ENCODE assay signal across 28 mouse cellular contexts in the genomic region with DNA sequence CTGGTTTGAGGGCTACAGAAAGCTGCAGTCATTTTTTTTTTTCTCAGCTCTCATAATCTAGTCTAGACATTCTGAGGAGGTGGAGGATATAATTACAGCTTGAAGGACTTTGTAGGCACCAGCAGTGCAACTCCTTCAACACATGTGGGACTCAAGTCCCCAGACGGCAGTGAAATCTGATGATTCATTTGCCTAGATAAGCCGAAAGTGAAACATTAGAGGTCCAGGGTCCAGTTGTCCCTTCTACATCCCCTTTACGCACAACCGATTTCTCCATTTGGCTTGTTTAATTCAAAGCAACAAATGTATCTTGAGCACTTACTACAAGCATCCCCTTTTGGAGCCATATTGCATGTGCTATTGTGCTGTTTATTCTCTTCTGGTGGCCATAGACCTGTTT.
"Had no signal": no experiment of that assay in that cellular context is flagged by ENCODE, and none has a peak within 500 bp of the region (broad histone marks: within the 10 kb centered on the region; RNA-seq: fewer than 3 reads in every experiment).

No protein-coding gene starts in this region.

- H3K9ac ChIP-seq: embryonic facial prominence, embryonic 12.5 days; embryonic facial prominence, embryonic 13.5 days; embryonic facial prominence, embryonic 15.5 days; forebrain, embryonic 12.5 days; forebrain, embryonic 13.5 days; forebrain, embryonic 15.5 days; forebrain, postnatal 0 days had no signal

- H3K4me1 ChIP-seq: embryonic facial prominence, embryonic 10.5 days; embryonic facial prominence, embryonic 12.5 days; embryonic facial prominence, embryonic 13.5 days; embryonic facial prominence, embryonic 15.5 days; forebrain, embryonic 10.5 days; forebrain, embryonic 12.5 days; forebrain, embryonic 13.5 days; forebrain, embryonic 15.5 days had no signal

- H3K27me3 ChIP-seq: embryonic facial prominence, embryonic 12.5 days; embryonic facial prominence, embryonic 13.5 days; embryonic facial prominence, embryonic 15.5 days; forebrain, embryonic 12.5 days; forebrain, embryonic 13.5 days; forebrain, embryonic 15.5 days had no signal

- H3K27ac ChIP-seq: embryonic facial prominence, embryonic 10.5 days; embryonic facial prominence, embryonic 12.5 days; embryonic facial prominence, embryonic 13.5 days; embryonic facial prominence, embryonic 15.5 days; forebrain, embryonic 10.5 days; forebrain, embryonic 12.5 days; forebrain, embryonic 13.5 days; forebrain, embryonic 15.5 days; gastrocnemius, adult 2 months; heart, adult 2 months had no signal

- DNase-seq: cerebellum, adult 2 months; cerebellum, adult 8-10 months; cerebellum, adult 9-10 months; cerebellum, adult 9-11 months; cerebellum, postnatal 10 days; cerebellum, postnatal 14 days; cerebellum, postnatal 25 days; cerebellum, postnatal 36 days; embryo, embryonic 11 days; forebrain, postnatal 0 days; gastrocnemius, adult 2 months; gastrocnemius, postnatal 10 days; gastrocnemius, postnatal 14 days; gastrocnemius, postnatal 25 days; gastrocnemius, postnatal 36 days; heart, adult 18-20 months; heart, adult 2 months had no signal

- H3K9me3 ChIP-seq: embryonic facial prominence, embryonic 10.5 days; embryonic facial prominence, embryonic 12.5 days; embryonic facial prominence, embryonic 13.5 days; embryonic facial prominence, embryonic 15.5 days; forebrain, embryonic 10.5 days; forebrain, embryonic 12.5 days; forebrain, embryonic 13.5 days; forebrain, embryonic 15.5 days had no signal

- ATAC-seq: forebrain, embryonic 13.5 days; forebrain, embryonic 14.5 days; forebrain, embryonic 15.5 days; forebrain, embryonic 16.5 days; forebrain, postnatal 0 days had no signal

- H3K4me3 ChIP-seq: embryonic facial prominence, embryonic 10.5 days; embryonic facial prominence, embryonic 12.5 days; embryonic facial prominence, embryonic 13.5 days; embryonic facial prominence, embryonic 15.5 days; erythroblast, embryonic 14.5 days; forebrain, embryonic 10.5 days; forebrain, embryonic 12.5 days; forebrain, embryonic 13.5 days; forebrain, embryonic 15.5 days; gastrocnemius, adult 2 months; heart, adult 2 months had no signal

- H3K4me2 ChIP-seq: embryonic facial prominence, embryonic 12.5 days; embryonic facial prominence, embryonic 13.5 days; embryonic facial prominence, embryonic 15.5 days; forebrain, embryonic 12.5 days; forebrain, embryonic 13.5 days; forebrain, embryonic 15.5 days had no signal

- H3K36me3 ChIP-seq: embryonic facial prominence, embryonic 10.5 days; embryonic facial prominence, embryonic 12.5 days; embryonic facial prominence, embryonic 13.5 days; embryonic facial prominence, embryonic 15.5 days; forebrain, embryonic 10.5 days; forebrain, embryonic 12.5 days; forebrain, embryonic 15.5 days had no signal
